Mouse (Mus musculus) small intestine, adult 2 months (tissue): ENCODE data around the gene Apmap.

Source experiments
- CTCF ChIP-seq: fragments of 200-500 bp; IDR thresholded peaks from 2 replicates; pipeline ENCODE4 v1.5.1; 2012; ENCODE audit warnings: low read depth, mild to moderate bottlenecking, control low read depth, inconsistent platforms, low read length, moderate library complexity, mixed read lengths; ENCODE audit not compliant: insufficient replicate concordance, insufficient read length; ENCODE audit errors: extremely low read depth
- POLR2A ChIP-seq: fragments of 200-500 bp; IDR thresholded peaks from 2 replicates; pipeline ENCODE4 v1.6.1; 2012; ENCODE audit warnings: low read depth, mild to moderate bottlenecking, control low read depth, inconsistent platforms, low read length, moderate library complexity

DNA sequence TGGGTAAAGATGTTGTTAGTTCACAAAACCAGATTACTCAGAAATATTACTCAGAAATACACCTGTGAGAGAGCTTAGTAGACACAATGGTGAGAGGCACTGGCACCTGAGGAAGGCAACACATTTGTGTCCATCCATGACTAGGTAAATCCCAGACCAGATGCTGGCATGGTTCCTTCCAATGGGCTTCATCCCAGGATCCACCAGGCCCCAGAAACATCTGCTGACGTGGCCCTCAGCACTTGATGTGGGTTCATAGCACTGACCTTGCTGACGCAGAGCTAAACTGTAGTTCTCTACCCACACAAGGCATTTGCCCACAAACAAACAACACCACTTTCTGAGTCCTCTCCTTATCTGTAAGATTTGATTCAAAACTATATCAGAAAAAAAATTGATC, 46.4 kb upstream of the Apmap start:
- TF ChIP-seq CTCF (no peak), POLR2A (no peak)
